Mouse (Mus musculus): ENCODE measurements around the gene Igfn1. TPM values are rescaled to one million over a fixed set of nuclear protein-coding genes. Genes with fewer than 3 reads are reported as not detected.

The Igfn1 gene
- polyA plus RNA-seq, 1 experiment from 2014 or later = 0.19 TPM

DNA sequence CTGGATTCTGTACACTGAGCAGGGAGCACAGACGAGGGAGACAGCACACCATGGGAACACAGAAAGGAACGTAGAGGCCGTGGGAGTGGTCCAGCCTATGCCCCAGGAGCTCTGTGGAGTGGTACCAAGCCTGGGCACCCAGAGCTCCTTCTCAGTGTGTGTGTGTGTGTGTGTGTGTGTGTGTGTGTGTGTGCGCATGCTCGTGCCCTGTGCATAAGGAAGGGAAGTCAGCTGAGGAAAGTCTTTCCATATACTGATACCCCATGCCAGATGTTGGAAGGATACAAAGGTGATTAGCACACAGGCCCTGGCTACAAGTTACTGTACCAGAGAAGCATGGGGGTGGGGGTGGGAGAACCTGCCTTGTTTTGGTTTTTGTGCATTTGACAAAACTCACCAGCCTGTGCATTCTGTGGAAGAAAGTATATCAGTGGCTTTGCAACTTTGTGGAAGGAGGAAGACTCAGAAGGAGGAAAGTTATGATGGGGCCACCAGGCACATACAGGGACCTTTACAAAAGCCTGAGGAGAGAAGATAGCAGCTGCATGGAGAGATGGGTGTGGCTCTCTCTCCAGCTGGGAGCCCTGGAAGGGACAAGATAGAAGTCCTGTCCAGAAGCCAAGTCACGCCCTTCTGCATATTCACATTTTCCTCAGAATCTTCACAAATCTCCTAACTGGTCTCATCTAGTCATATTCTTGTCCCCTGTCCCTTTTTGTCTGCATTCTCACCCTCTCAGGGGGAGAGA, 64.7 kb downstream of the Igfn1 start:
- Histone ChIP-seq H3K27ac (ENCODE audit: low read length) (no peak overlapping the region), H3K4me3 (ENCODE audit: low read depth, low read length) (no peak overlapping the region), H3K9me3 (ENCODE audit: control insufficient read depth, low read depth, low read length) (no peaks in the 10 kb centered on the region), H3K36me3 (ENCODE audit: control insufficient read depth, insufficient read depth, low read length) (no peaks in the 10 kb centered on the region), H3K4me2 (replicated peaks; ENCODE audit: low read depth, low read length) (no peak overlapping the region), H3K4me1 (ENCODE audit: control insufficient read depth, insufficient read depth, low read length) (0 out of 2 replicates have a peak, but pooled peaks cover 3% of the 10 kb centered on the region), H3K27me3 (ENCODE audit: control insufficient read depth, insufficient read depth, low read length) (no peaks in the 10 kb centered on the region), H3K9ac (replicated peaks; ENCODE audit: low read depth, low read length) (no peak overlapping the region)
- 68% methylated on average over 6 of the region's 6 CpGs for WGBS
- ATAC-seq (ENCODE audit: insufficient number of reproducible peaks, insufficient read depth, low FRiP score, low read depth) = peak; percentile 77; the same call in 1 of the 2 replicates

DNA sequence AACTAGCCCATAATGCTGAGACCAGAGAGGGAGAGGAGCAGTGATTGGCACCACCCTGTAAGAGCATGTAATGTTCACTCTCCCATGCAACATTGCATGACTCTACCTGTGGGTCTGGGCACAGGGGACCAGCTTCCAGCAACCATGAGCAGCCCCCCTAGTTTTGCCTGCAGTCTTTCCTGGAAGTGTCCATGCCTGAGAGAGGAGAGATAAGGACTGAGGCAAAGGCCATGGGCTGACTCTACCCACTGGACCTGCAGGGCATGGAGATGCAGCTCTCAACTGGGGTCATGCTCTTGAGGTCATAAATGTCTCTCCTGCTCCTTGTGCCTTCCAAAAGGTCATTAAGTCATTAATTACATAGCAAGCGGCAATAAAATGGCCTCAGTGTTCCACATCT, 70.1 kb downstream of the Igfn1 start:
- Histone ChIP-seq H3K4me3 (ENCODE audit: low read depth, low read length) (no peak overlapping the region), H3K27ac (ENCODE audit: low read length) (no peak overlapping the region), H3K36me3 (ENCODE audit: control insufficient read depth, insufficient read depth, low read length) (no peaks in the 10 kb centered on the region), H3K4me2 (replicated peaks; ENCODE audit: low read depth, low read length) (no peak overlapping the region), H3K4me1 (ENCODE audit: control insufficient read depth, insufficient read depth, low read length) (no peaks in the 10 kb centered on the region), H3K9me3 (ENCODE audit: control insufficient read depth, low read depth, low read length) (no peaks in the 10 kb centered on the region), H3K27me3 (ENCODE audit: control insufficient read depth, insufficient read depth, low read length) (no peaks in the 10 kb centered on the region), H3K9ac (replicated peaks; ENCODE audit: low read depth, low read length) (no peak overlapping the region)
- WGBS = 65% methylated on average over 1 of the region's 1 CpGs
- ATAC-seq (ENCODE audit: insufficient number of reproducible peaks, insufficient read depth, low FRiP score, low read depth) = no peak

GRCm38 (mm10) chr1:135933704-135934293, 72.3 kb downstream of the Igfn1 start:
- no peaks in the 10 kb centered on the region for H3K36me3 ChIP-seq (ENCODE audit: control insufficient read depth, insufficient read depth, low read length)
- H3K4me2 ChIP-seq (replicated peaks; ENCODE audit: low read depth, low read length) = no peak overlapping the region
- no peaks in the 10 kb centered on the region for H3K4me1 ChIP-seq (ENCODE audit: control insufficient read depth, insufficient read depth, low read length)
- no peaks in the 10 kb centered on the region for H3K27me3 ChIP-seq (ENCODE audit: control insufficient read depth, insufficient read depth, low read length)
- no peaks in the 10 kb centered on the region for H3K9me3 ChIP-seq (ENCODE audit: control insufficient read depth, low read depth, low read length)
- H3K9ac ChIP-seq (replicated peaks; ENCODE audit: low read depth, low read length) = no peak overlapping the region
- no peak for ATAC-seq (ENCODE audit: insufficient number of reproducible peaks, insufficient read depth, low FRiP score, low read depth)
- WGBS = 63% methylated on average over 18 of the region's 18 CpGs
- H3K27ac ChIP-seq (ENCODE audit: low read length) = no peak overlapping the region
- no peak overlapping the region for H3K4me3 ChIP-seq (ENCODE audit: low read depth, low read length)

GRCm38 (mm10) chr1:135929876-135930275, 76.3 kb downstream of the Igfn1 start:
- H3K27ac ChIP-seq (ENCODE audit: low read length) = no peak overlapping the region
- H3K4me2 ChIP-seq (replicated peaks; ENCODE audit: low read depth, low read length) = no peak overlapping the region
- H3K9ac ChIP-seq (replicated peaks; ENCODE audit: low read depth, low read length) = no peak overlapping the region
- WGBS = 60% methylated on average over 3 of the region's 3 CpGs
- H3K4me3 ChIP-seq (ENCODE audit: low read depth, low read length) = no peak overlapping the region
- no peaks in the 10 kb centered on the region for H3K4me1 ChIP-seq (ENCODE audit: control insufficient read depth, insufficient read depth, low read length)
- no peaks in the 10 kb centered on the region for H3K36me3 ChIP-seq (ENCODE audit: control insufficient read depth, insufficient read depth, low read length)
- no peak for ATAC-seq (ENCODE audit: insufficient number of reproducible peaks, insufficient read depth, low FRiP score, low read depth)
- H3K9me3 ChIP-seq (ENCODE audit: control insufficient read depth, low read depth, low read length) = no peaks in the 10 kb centered on the region
- no peaks in the 10 kb centered on the region for H3K27me3 ChIP-seq (ENCODE audit: control insufficient read depth, insufficient read depth, low read length)

GRCm38 (mm10) chr1:135925848-135926247, 80.3 kb downstream of the Igfn1 start:
- H3K9ac ChIP-seq (replicated peaks; ENCODE audit: low read depth, low read length) = no peak overlapping the region
- no peak overlapping the region for H3K4me3 ChIP-seq (ENCODE audit: low read depth, low read length)
- no peaks in the 10 kb centered on the region for H3K4me1 ChIP-seq (ENCODE audit: control insufficient read depth, insufficient read depth, low read length)
- H3K9me3 ChIP-seq (ENCODE audit: control insufficient read depth, low read depth, low read length) = no peaks in the 10 kb centered on the region
- H3K36me3 ChIP-seq (ENCODE audit: control insufficient read depth, insufficient read depth, low read length) = no peaks in the 10 kb centered on the region
- H3K27me3 ChIP-seq (ENCODE audit: control insufficient read depth, insufficient read depth, low read length) = peaks cover 8% of the 10 kb centered on the region; the same call in 1 of the 2 replicates
- no peak overlapping the region for H3K4me2 ChIP-seq (replicated peaks; ENCODE audit: low read depth, low read length)
- 71% methylated on average over 5 of the region's 5 CpGs for WGBS
- ATAC-seq (ENCODE audit: insufficient number of reproducible peaks, insufficient read depth, low FRiP score, low read depth) = no peak
- no peak overlapping the region for H3K27ac ChIP-seq (ENCODE audit: low read length)

- H3K4me1 ChIP-seq (ENCODE audit: control insufficient read depth, insufficient read depth, low read length) = no peaks in the 10 kb centered on the region
- H3K9me3 ChIP-seq (ENCODE audit: control insufficient read depth, low read depth, low read length) = no peaks in the 10 kb centered on the region
- H3K27me3 ChIP-seq (ENCODE audit: control insufficient read depth, insufficient read depth, low read length) = peaks cover 15% of the 10 kb centered on the region
- WGBS = 66% methylated on average over 5 of the region's 5 CpGs
- H3K36me3 ChIP-seq (ENCODE audit: control insufficient read depth, insufficient read depth, low read length) = no peaks in the 10 kb centered on the region
- no peak overlapping the region for H3K27ac ChIP-seq (ENCODE audit: low read length)
- no peak overlapping the region for H3K4me2 ChIP-seq (replicated peaks; ENCODE audit: low read depth, low read length)
- ATAC-seq (ENCODE audit: insufficient number of reproducible peaks, insufficient read depth, low FRiP score, low read depth) = no peak
- no peak overlapping the region for H3K4me3 ChIP-seq (ENCODE audit: low read depth, low read length)
- no peak overlapping the region for H3K9ac ChIP-seq (replicated peaks; ENCODE audit: low read depth, low read length)
Measured at GRCm38 (mm10) chr1:135924377-135924994, 81.7 kb downstream of the Igfn1 start.

DNA sequence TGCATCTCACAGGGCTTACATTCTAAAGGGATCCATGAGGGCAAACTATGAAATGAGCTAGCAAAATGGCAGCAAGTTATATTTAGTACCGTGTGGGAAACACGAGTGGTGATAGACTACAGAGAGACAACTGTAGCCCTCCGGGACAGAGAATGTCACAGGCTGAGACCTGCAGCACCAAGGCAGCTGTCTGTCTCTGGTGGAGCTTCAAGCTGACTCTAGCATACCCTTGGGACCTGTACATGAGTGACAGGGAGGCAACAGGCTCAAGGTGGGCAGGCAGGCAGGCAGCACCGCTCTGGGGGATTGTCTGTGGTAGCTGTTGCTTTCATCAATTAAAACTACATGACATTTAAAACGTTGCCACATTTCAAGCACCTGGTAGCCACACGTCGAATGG, 82.9 kb downstream of the Igfn1 start:
- Histone ChIP-seq H3K36me3 (ENCODE audit: control insufficient read depth, insufficient read depth, low read length) (no peaks in the 10 kb centered on the region), H3K9ac (replicated peaks; ENCODE audit: low read depth, low read length) (no peak overlapping the region), H3K27me3 (ENCODE audit: control insufficient read depth, insufficient read depth, low read length) (peaks cover 28% of the 10 kb centered on the region), H3K27ac (ENCODE audit: low read length) (no peak overlapping the region), H3K4me3 (ENCODE audit: low read depth, low read length) (no peak overlapping the region), H3K4me2 (replicated peaks; ENCODE audit: low read depth, low read length) (no peak overlapping the region), H3K4me1 (ENCODE audit: control insufficient read depth, insufficient read depth, low read length) (0 out of 2 replicates have a peak, but pooled peaks cover 3% of the 10 kb centered on the region), H3K9me3 (ENCODE audit: control insufficient read depth, low read depth, low read length) (no peaks in the 10 kb centered on the region)
- no peak for ATAC-seq (ENCODE audit: insufficient number of reproducible peaks, insufficient read depth, low FRiP score, low read depth)
- WGBS = 67% methylated on average over 7 of the region's 7 CpGs

GRCm38 (mm10) chr1:135918644-135919407, 87.3 kb downstream of the Igfn1 start, which contains the start of gene Pkp1:
Gene Pkp1, minus strand, starts transcription at chr1:135919207.
- peaks cover 49% of the 10 kb centered on the region for H3K27me3 ChIP-seq (ENCODE audit: control insufficient read depth, insufficient read depth, low read length)
- H3K27ac ChIP-seq (ENCODE audit: low read length) = no peak within 1 kb of the TSS
- no peak within 1 kb of the TSS for H3K9ac ChIP-seq (replicated peaks; ENCODE audit: low read depth, low read length)

More at GRCm38 (mm10) chr1:135918644-135919407, 87.3 kb downstream of the Igfn1 start, which contains the start of gene Pkp1:
- H3K4me2 ChIP-seq (replicated peaks; ENCODE audit: low read depth, low read length) = peak within 1 kb of the TSS; percentile 43
- 0 out of 2 replicates have a peak, but pooled peaks cover 3% of the 10 kb centered on the region for H3K4me1 ChIP-seq (ENCODE audit: control insufficient read depth, insufficient read depth, low read length)
- no peaks in the 10 kb centered on the region for H3K36me3 ChIP-seq (ENCODE audit: control insufficient read depth, insufficient read depth, low read length)
- ATAC-seq (ENCODE audit: insufficient number of reproducible peaks, insufficient read depth, low FRiP score, low read depth) = peak; percentile 74; the same call in 1 of the 2 replicates
- peak within 1 kb of the TSS; percentile 30 for H3K4me3 ChIP-seq (ENCODE audit: low read depth, low read length)
- under 1% methylated on average over 67 of the region's 67 CpGs for WGBS
- H3K9me3 ChIP-seq (ENCODE audit: control insufficient read depth, low read depth, low read length) = no peaks in the 10 kb centered on the region
